Mouse (Mus musculus): ENCODE results near the gene 1700020N01Rik. TPM values are rescaled to one million over a fixed set of nuclear protein-coding genes. Genes with fewer than 3 reads are reported as not detected.

Gene 1700020N01Rik
- polyA plus RNA-seq, 1 experiment = not detected

GRCm38 (mm10) chr10:21554896-21555580 is 37.9 kb upstream of the 1700020N01Rik start:
- TF ChIP-seq POLR2A (IDR thresholded peaks at IDR 0.05; ENCODE audit: borderline replicate concordance, control insufficient read depth, low read depth, low read length) (no peak), CTCF (IDR thresholded peaks at IDR 0.05; ENCODE audit: control insufficient read depth, insufficient read depth, low read length) (no peak)
- 74% methylated on average over 11 of the region's 11 CpGs for WGBS
- Histone ChIP-seq H3K4me3 (replicated peaks; ENCODE audit: control insufficient read depth, low read depth, low read length) (no peak overlapping the region), H3K4me1 (ENCODE audit: control insufficient read depth, insufficient read depth, low read length) (peaks cover 2% of the 10 kb centered on the region; the same call in 1 of the 2 replicates), H3K27ac (ENCODE audit: control insufficient read depth, insufficient read depth, low read depth, low read length, poor library complexity) (no peak overlapping the region)

- Histone ChIP-seq H3K4me3 (replicated peaks; ENCODE audit: control insufficient read depth, low read depth, low read length) (no peak overlapping the region), H3K4me1 (ENCODE audit: control insufficient read depth, insufficient read depth, low read length) (peaks cover 2% of the 10 kb centered on the region; the same call in 1 of the 2 replicates), H3K27ac (ENCODE audit: control insufficient read depth, insufficient read depth, low read depth, low read length, poor library complexity) (no peak overlapping the region)
- 40% methylated on average over 15 of the region's 15 CpGs for WGBS
- TF ChIP-seq CTCF (IDR thresholded peaks at IDR 0.05; ENCODE audit: control insufficient read depth, insufficient read depth, low read length) (no peak), POLR2A (IDR thresholded peaks at IDR 0.05; ENCODE audit: borderline replicate concordance, control insufficient read depth, low read depth, low read length) (no peak)
Measured at GRCm38 (mm10) chr10:21559769-21560168, 33.2 kb upstream of the 1700020N01Rik start.

DNA sequence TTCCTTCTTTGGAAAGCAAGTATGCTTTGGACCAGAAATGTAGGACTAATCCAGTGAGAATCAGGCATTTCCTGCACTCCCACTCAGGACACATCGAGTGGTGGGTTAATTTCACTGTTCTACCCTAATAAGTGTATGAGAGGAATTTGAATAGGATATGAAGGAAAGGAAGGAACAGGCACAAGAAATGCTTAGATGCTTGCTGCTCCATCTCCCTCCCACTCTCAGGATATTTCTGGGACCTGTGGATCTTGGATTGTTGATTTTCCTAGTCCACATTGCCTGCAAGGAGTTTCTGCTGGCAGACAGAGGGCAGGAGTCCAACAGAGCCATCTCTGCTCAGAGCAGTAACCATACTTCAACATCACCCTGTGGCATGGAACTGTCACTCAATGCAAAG is 31.8 kb upstream of the 1700020N01Rik start:
- WGBS = 63% methylated on average over 1 of the region's 1 CpGs
- TF ChIP-seq CTCF (IDR thresholded peaks at IDR 0.05; ENCODE audit: control insufficient read depth, insufficient read depth, low read length) (no peak), POLR2A (IDR thresholded peaks at IDR 0.05; ENCODE audit: borderline replicate concordance, control insufficient read depth, low read depth, low read length) (no peak)
- Histone ChIP-seq H3K4me3 (replicated peaks; ENCODE audit: control insufficient read depth, low read depth, low read length) (no peak overlapping the region), H3K4me1 (ENCODE audit: control insufficient read depth, insufficient read depth, low read length) (peaks cover 2% of the 10 kb centered on the region; the same call in 1 of the 2 replicates), H3K27ac (ENCODE audit: control insufficient read depth, insufficient read depth, low read depth, low read length, poor library complexity) (no peak overlapping the region)

DNA sequence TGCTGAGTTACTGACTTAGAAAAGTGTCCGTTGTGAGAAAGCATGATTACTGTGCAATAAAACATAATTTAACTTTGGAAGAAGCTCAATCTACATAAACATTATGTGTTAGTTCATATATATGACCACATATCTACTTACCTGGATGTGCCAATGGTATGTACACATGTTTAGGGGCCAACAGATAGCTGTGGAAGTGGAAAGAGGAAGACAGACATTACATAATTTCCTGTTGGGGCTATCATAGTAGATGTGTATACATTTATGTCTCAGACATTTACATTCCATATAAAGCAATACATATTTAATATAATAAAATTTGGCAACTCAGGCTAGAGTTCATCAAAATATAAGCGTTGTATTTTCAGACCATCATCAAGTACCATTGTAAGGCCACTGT is 29.5 kb upstream of the 1700020N01Rik start:
- Histone ChIP-seq H3K4me1 (ENCODE audit: control insufficient read depth, insufficient read depth, low read length) (peaks cover 2% of the 10 kb centered on the region; the same call in 1 of the 2 replicates), H3K4me3 (replicated peaks; ENCODE audit: control insufficient read depth, low read depth, low read length) (no peak overlapping the region), H3K27ac (ENCODE audit: control insufficient read depth, insufficient read depth, low read depth, low read length, poor library complexity) (no peak overlapping the region)
- TF ChIP-seq CTCF (IDR thresholded peaks at IDR 0.05; ENCODE audit: control insufficient read depth, insufficient read depth, low read length) (no peak), POLR2A (IDR thresholded peaks at IDR 0.05; ENCODE audit: borderline replicate concordance, control insufficient read depth, low read depth, low read length) (no peak)
- WGBS = 71% methylated on average over 2 of the region's 2 CpGs

- no peak overlapping the region for H3K4me3 ChIP-seq (replicated peaks; ENCODE audit: control insufficient read depth, low read depth, low read length)
- TF ChIP-seq CTCF (IDR thresholded peaks at IDR 0.05; ENCODE audit: control insufficient read depth, insufficient read depth, low read length) (no peak), POLR2A (IDR thresholded peaks at IDR 0.05; ENCODE audit: borderline replicate concordance, control insufficient read depth, low read depth, low read length) (no peak)
- no peak overlapping the region for H3K27ac ChIP-seq (ENCODE audit: control insufficient read depth, insufficient read depth, low read depth, low read length, poor library complexity)
- WGBS = 82% methylated on average over 5 of the region's 5 CpGs
- peaks cover 2% of the 10 kb centered on the region; the same call in 1 of the 2 replicates for H3K4me1 ChIP-seq (ENCODE audit: control insufficient read depth, insufficient read depth, low read length)
Measured at GRCm38 (mm10) chr10:21564189-21564588, 28.8 kb upstream of the 1700020N01Rik start.

DNA sequence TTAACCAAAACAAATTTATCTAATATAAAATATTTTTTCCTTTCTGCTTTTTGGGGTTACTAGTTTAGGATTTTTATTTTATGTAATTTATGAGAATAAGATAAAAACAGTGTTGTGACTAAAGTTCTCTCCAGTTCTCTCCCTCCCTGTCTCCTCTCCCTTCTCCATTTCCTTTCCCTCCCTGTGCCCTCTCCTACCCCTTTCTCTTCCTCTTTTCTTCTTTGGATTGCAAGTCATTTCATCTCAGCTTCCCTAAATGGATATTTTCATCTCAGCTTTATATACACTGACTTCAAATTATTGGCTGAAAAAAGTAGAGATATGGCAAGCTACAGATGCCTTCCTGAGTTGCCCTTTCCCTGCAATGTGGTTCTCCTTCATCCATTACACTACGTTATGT is 26.9 kb upstream of the 1700020N01Rik start:
- no peak for TF ChIP-seq CTCF (IDR thresholded peaks at IDR 0.05; ENCODE audit: control insufficient read depth, insufficient read depth, low read length)
- no peak for TF ChIP-seq POLR2A (IDR thresholded peaks at IDR 0.05; ENCODE audit: borderline replicate concordance, control insufficient read depth, low read depth, low read length)
- peaks cover 3% of the 10 kb centered on the region for H3K4me1 ChIP-seq (ENCODE audit: control insufficient read depth, insufficient read depth, low read length)
- no peak overlapping the region for H3K4me3 ChIP-seq (replicated peaks; ENCODE audit: control insufficient read depth, low read depth, low read length)
- no peak overlapping the region for H3K27ac ChIP-seq (ENCODE audit: control insufficient read depth, insufficient read depth, low read depth, low read length, poor library complexity)
- WGBS = 77% methylated on average over 1 of the region's 1 CpGs

- peaks cover 3% of the 10 kb centered on the region for H3K4me1 ChIP-seq (ENCODE audit: control insufficient read depth, insufficient read depth, low read length)
- TF ChIP-seq POLR2A (IDR thresholded peaks at IDR 0.05; ENCODE audit: borderline replicate concordance, control insufficient read depth, low read depth, low read length) (no peak), CTCF (IDR thresholded peaks at IDR 0.05; ENCODE audit: control insufficient read depth, insufficient read depth, low read length) (no peak)
- 86% methylated on average over 4 of the region's 4 CpGs for WGBS
- no peak overlapping the region for H3K27ac ChIP-seq (ENCODE audit: control insufficient read depth, insufficient read depth, low read depth, low read length, poor library complexity)
- no peak overlapping the region for H3K4me3 ChIP-seq (replicated peaks; ENCODE audit: control insufficient read depth, low read depth, low read length)
Measured at GRCm38 (mm10) chr10:21571615-21572014, 21.3 kb upstream of the 1700020N01Rik start.

GRCm38 (mm10) chr10:21573713-21574112 is 19.2 kb upstream of the 1700020N01Rik start:
- WGBS = 56% methylated on average over 4 of the region's 4 CpGs
- H3K4me1 ChIP-seq (ENCODE audit: control insufficient read depth, insufficient read depth, low read length) = peaks cover 3% of the 10 kb centered on the region
- no peak overlapping the region for H3K27ac ChIP-seq (ENCODE audit: control insufficient read depth, insufficient read depth, low read depth, low read length, poor library complexity)
- no peak overlapping the region for H3K4me3 ChIP-seq (replicated peaks; ENCODE audit: control insufficient read depth, low read depth, low read length)
- no peak for TF ChIP-seq POLR2A (IDR thresholded peaks at IDR 0.05; ENCODE audit: borderline replicate concordance, control insufficient read depth, low read depth, low read length)
- TF ChIP-seq CTCF (IDR thresholded peaks at IDR 0.05; ENCODE audit: control insufficient read depth, insufficient read depth, low read length) = no peak

Measured in bone marrow, adult 2 months (tissue).